Mouse (Mus musculus) forebrain, embryonic 16.5 days (tissue): ENCODE data around the gene Eef1a2. TPM values are rescaled to one million over a fixed set of nuclear protein-coding genes. Genes with fewer than 3 reads are reported as not detected.

Experiments used
- ATAC-seq: fragments of 200-750 bp; cut with Nextera tagmentation; 2 replicates; pipeline ENCODE4 v1.8.0; 2017; ENCODE audit warnings: mild to moderate bottlenecking, moderate library complexity
- H3K27ac ChIP-seq: fragments of 300-500 bp; sonication (generic); 2 replicates; pipeline ENCODE4 v1.5.1; 2014; ENCODE audit warnings: low read length, control low read depth
- H3K27me3 ChIP-seq: fragments of 300-500 bp; sonication (generic); replicated peaks from 2 replicates; pipeline ENCODE4 v1.6.1; 2014; ENCODE audit warnings: low read length; ENCODE audit not compliant: control insufficient read depth, insufficient read depth
- H3K36me3 ChIP-seq: fragments of 300-500 bp; sonication (generic); 2 replicates; pipeline ENCODE4 v1.6.1; 2014; ENCODE audit not compliant: control insufficient read depth, insufficient read depth
- H3K4me1 ChIP-seq: fragments of 300-500 bp; sonication (generic); replicated peaks from 2 replicates; pipeline ENCODE4 v1.6.1; 2014; ENCODE audit warnings: low read length; ENCODE audit not compliant: control insufficient read depth, insufficient read depth
- H3K4me2 ChIP-seq: fragments of 300-500 bp; sonication (generic); 2 replicates; pipeline ENCODE4 v1.6.1; 2014; ENCODE audit warnings: mild to moderate bottlenecking, low read length, control low read depth
- H3K4me3 ChIP-seq: fragments of 300-500 bp; sonication (generic); replicated peaks from 2 replicates; pipeline ENCODE4 v1.5.1; 2014; ENCODE audit warnings: mild to moderate bottlenecking, low read length, control low read depth
- H3K9ac ChIP-seq: fragments of 300-500 bp; sonication (generic); replicated peaks from 2 replicates; pipeline ENCODE4 v1.6.1; 2014; ENCODE audit warnings: low read depth, low read length, control low read depth
- H3K9me3 ChIP-seq: fragments of 300-500 bp; sonication (generic); 2 replicates; pipeline ENCODE4 v1.6.1; 2016; ENCODE audit warnings: low read length; ENCODE audit not compliant: control insufficient read depth
- WGBS: fragments of 180-500 bp; shearing (Covaris S2); extraction: QIAGEN DNeasy Blood & Tissue Kit; methylation state at CpG from one replicate; pipeline ENCODE4 v1.1.7; 2014; 5-methylcytosine and 5-hydroxymethylcytosine counted together
- polyA plus RNA-seq: library from polyadenylated mRNA; unstranded; fragments of >200 nt; fragmentation: Nextera tagmentation; extraction: Ambion mirVana; gene quantifications from 2 replicates; pipeline ENCODE4 v1.2.1, GENCODE M21; 2015

Eef1a2 gene
- polyA plus RNA-seq, 1 experiment from 2014 or later = 5.7 TPM

DNA sequence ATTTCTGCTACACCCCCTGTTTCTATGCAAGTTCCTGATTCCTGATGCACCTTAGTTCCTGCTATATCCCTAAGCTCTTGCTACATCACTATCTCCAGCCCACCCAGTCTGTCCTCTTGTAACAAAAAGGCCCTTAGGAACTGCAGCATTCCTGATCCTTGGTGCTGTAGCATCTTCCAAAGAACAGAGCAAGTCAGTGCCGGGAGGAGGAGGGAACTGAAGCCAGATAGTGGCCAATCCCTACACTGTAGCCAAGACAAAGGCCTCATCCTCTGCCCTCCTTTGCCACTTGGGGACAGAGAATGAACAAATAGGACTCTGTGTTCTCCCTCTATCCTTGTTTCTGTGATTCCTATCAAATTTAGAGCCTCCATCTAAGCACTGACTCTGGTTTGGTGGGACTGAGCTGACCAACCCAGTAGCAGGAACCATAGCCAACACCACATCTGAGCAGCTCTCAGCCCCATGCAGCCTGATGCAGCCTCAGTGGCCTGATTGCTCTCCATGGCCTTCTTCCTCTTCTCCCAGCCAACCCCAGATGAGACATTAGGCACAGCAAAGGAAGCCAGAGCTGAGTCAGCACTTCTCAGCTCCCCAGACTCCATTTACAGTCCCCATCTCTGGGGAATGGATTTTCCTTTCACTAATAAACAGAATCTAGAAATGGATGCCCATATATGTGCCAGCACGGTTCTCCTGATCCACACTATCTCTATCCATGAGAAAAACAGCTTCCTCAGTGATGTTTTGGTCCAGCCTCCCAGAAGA is 13.1 kb downstream of the Eef1a2 start:
- Histone ChIP-seq H3K27me3 (peaks cover 4% of the 10 kb centered on the region; the same call in 1 of the 2 replicates), H3K9ac (no peak overlapping the region), H3K9me3 (no peaks in the 10 kb centered on the region), H3K4me2 (no peak overlapping the region), H3K4me3 (no peak overlapping the region), H3K27ac (no peak overlapping the region), H3K4me1 (peaks cover 8% of the 10 kb centered on the region), H3K36me3 (peaks cover 3% of the 10 kb centered on the region; the same call in 1 of the 2 replicates)
- no peak for ATAC-seq
- WGBS = 69% methylated on average over 2 of the region's 2 CpGs

DNA sequence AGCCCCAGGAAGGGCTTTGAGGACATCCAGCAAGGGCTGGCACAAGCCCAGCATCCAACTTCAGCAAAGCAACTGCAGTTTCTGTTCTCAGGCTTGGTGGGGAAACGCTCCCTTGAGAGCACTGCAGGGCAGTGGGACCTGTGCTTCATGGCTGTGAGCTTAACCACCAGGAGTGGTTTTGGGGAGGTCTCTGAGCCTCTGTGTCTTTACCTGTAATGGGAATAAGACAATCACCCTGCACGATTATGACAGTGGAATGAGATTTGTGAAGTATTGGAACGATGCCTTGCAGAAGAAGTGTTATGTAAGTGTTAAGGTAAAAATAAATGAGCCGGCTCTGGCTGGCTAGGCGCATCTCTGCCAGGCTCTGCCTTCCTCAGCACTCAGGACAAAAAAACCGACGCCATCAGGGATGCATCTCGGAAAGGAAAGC is 14.1 kb downstream of the Eef1a2 start:
- Histone ChIP-seq H3K9me3 (no peaks in the 10 kb centered on the region), H3K4me1 (peaks cover 2% of the 10 kb centered on the region), H3K27ac (no peak overlapping the region), H3K36me3 (peaks cover 3% of the 10 kb centered on the region; the same call in 1 of the 2 replicates), H3K4me2 (no peak overlapping the region), H3K9ac (no peak overlapping the region), H3K4me3 (no peak overlapping the region), H3K27me3 (peaks cover 8% of the 10 kb centered on the region; the same call in 1 of the 2 replicates)
- ATAC-seq = no peak
- 68% methylated on average over 8 of the region's 8 CpGs for WGBS

DNA sequence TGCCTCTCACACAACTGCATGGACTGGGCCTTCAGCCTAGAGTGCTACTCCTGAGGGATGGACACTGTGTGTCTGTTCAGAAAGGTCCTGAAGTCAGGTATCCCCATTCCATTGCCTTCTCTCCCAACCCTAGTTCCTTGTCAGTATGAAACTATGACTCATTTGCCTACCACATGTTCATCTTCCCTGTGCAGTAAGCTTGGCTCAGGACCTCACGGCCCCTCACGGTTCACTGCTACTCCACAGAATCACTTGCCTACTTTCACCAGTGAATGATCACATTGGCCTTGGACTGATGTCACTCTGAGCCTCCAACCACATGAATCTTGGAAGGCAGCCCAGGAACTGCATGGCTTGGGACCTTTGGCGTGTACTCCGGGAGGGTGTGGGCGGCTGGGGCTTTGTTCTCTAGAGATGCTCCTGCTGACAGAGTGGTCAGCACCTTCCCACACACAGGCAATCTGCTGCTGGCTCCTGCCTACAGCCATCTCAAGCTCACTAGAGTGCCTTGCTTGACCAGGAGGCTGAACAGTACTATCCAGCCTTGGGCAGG is 17.1 kb downstream of the Eef1a2 start:
- no peaks in the 10 kb centered on the region for H3K9me3 ChIP-seq
- 77% methylated on average over 5 of the region's 5 CpGs for WGBS
- no peak overlapping the region for H3K4me2 ChIP-seq
- H3K4me3 ChIP-seq = no peak overlapping the region
- H3K27me3 ChIP-seq = peaks cover 21% of the 10 kb centered on the region
- ATAC-seq = no peak
- no peaks in the 10 kb centered on the region for H3K36me3 ChIP-seq
- H3K9ac ChIP-seq = no peak overlapping the region
- peaks cover 5% of the 10 kb centered on the region; the same call in 1 of the 2 replicates for H3K4me1 ChIP-seq
- H3K27ac ChIP-seq = no peak overlapping the region

DNA sequence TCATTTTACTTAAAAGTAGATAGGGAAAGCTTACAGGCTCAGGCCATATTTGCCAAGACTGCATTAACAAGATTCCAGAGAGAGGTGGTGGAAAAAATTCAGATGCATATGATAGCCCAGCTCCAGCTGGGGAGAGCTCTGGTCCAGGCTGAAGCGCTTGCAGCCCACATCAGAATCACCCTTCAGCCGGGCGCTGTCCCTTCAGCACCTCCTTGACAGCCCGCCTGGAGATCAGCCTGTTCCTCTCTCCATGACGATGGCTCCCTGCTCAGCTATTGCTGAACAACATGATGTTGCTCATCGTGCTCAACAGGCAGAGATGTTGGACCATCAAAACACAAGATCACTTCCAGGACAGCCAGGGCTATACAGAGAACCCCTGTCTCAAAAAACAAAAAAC is 19.9 kb downstream of the Eef1a2 start:
- H3K9ac ChIP-seq = no peak overlapping the region
- H3K36me3 ChIP-seq = no peaks in the 10 kb centered on the region
- no peaks in the 10 kb centered on the region for H3K9me3 ChIP-seq
- no peak for ATAC-seq
- H3K4me2 ChIP-seq = no peak overlapping the region
- 5% methylated on average over 6 of the region's 6 CpGs for WGBS
- no peak overlapping the region for H3K4me3 ChIP-seq
- peaks cover 16% of the 10 kb centered on the region for H3K4me1 ChIP-seq
- no peak overlapping the region for H3K27ac ChIP-seq
- peaks cover 21% of the 10 kb centered on the region for H3K27me3 ChIP-seq

DNA sequence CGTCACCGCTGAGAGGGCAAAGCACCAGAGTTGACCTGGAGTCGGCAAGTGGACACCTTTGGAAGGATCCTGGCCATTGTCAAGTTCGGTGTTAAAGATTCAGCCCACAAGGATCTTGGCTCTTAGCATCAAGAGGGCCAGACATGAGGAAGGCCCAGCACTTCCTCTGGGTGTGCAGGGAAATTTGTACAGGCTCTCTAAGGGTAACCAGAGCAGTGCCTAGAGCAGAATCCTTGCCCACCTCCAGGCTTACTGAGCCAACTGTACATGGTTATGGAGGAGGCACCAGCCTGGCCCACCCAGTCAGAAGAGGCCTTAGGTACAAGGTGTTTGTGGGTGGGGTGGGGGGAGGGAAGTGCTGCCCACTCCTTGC is 21.4 kb downstream of the Eef1a2 start:
- H3K9ac ChIP-seq = peak overlapping the region; percentile 93
- peak overlapping the region; percentile 69 for H3K4me2 ChIP-seq
- peak overlapping the region; percentile 95 for H3K27ac ChIP-seq
- H3K4me1 ChIP-seq = peaks cover 23% of the 10 kb centered on the region
- H3K9me3 ChIP-seq = no peaks in the 10 kb centered on the region
- H3K27me3 ChIP-seq = peaks cover 21% of the 10 kb centered on the region
- H3K4me3 ChIP-seq = peak overlapping the region; percentile 79
- no peak; the same call in 1 of the 2 replicates for ATAC-seq
- WGBS = 5% methylated on average over 4 of the region's 4 CpGs
- H3K36me3 ChIP-seq = no peaks in the 10 kb centered on the region

DNA sequence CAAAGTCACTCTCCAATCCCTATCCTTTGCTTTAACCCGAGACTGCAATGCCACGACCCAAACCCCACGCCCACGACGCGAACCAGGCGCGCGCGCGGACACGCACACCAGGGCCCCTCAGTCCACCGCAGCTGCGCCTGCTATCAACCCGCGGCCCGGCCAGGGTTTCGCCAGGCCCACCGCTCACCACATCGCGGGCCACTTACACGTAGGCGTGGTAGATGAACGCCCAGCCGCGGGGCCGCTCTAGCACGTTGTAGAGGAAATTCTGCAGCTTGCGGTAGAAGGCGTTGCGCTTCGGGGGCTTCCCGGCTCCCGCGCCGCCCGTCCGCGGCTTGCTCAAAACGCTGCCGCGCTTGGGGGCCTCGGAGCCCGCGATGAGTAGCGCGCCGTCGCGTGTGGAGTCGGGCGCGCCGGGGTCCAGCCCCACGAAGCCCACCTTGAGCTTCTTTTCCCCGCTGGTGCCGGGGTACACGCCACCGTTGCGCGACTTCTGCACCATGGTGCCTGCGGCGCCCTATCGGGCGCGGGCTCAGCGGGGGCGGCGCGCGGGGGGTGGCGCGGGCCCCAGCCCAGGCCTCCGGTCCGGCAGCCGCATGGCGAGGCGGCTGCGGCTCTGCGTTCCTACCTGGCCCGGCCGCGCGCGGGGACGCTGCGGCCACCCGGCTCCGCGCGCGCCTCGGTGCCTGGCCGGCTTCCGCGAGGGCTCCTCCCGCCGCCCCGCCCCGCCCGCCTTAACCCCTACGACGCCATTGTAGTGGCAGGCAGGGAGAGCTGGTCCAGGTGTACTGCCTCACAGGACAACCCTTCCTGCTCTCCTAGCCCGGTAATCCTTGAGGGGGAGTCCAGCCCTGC is 22.0 kb downstream of the Eef1a2 start, which contains the start of gene Kcnq2:
Kcnq2 (minus strand) TSS at position 710 of the 855 bp plus-strand sequence.
- peak within 1 kb of the TSS; percentile 69 for H3K4me2 ChIP-seq
- peak; percentile 61 for ATAC-seq
- H3K27ac ChIP-seq = peak within 1 kb of the TSS; percentile 95
- peaks cover 27% of the 10 kb centered on the region for H3K4me1 ChIP-seq
- WGBS = under 1% methylated on average over 90 of the region's 104 CpGs
- H3K4me3 ChIP-seq = peak within 1 kb of the TSS; percentile 79
- H3K9ac ChIP-seq = peak within 1 kb of the TSS; percentile 93
- no peaks in the 10 kb centered on the region for H3K36me3 ChIP-seq
- H3K27me3 ChIP-seq = peaks cover 21% of the 10 kb centered on the region
- no peaks in the 10 kb centered on the region for H3K9me3 ChIP-seq

DNA sequence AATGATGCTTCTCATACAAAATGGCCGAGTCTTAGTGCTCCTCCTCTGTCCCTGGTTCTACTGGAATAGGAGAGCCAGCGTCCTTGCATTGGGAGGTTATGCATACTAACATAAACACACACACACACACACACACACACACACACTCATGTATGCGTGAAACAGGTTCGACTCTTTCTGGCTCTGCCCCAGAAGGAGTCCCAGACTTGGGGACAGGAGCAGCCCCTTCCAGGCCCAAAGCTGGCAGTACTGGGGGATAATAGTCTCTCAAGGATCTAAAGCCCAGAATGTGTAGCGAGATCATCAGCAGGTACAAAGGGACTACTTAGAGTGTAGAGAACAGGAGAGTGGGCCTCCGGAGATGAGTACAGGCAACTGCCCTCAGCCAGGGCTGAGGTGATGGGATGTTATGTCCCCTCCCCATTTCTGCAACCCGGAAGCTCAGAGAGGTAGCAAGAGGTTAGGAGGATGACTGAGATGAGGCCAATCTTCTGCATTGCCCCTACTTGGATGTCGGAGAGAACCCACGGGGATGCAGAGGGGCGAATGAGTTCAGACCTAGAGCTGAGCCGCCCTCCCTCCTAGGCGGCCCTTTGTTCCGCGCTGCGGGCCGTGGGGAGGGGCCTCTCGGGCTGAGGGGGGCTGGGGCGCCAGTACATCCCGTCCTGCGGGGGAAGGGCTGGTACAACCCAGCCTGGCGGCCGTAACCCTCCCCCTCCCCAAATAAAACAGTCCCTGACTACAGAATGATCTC is 22.8 kb downstream of the Eef1a2 start:
- WGBS = 6% methylated on average over 22 of the region's 22 CpGs
- H3K27me3 ChIP-seq = peaks cover 17% of the 10 kb centered on the region

DNA sequence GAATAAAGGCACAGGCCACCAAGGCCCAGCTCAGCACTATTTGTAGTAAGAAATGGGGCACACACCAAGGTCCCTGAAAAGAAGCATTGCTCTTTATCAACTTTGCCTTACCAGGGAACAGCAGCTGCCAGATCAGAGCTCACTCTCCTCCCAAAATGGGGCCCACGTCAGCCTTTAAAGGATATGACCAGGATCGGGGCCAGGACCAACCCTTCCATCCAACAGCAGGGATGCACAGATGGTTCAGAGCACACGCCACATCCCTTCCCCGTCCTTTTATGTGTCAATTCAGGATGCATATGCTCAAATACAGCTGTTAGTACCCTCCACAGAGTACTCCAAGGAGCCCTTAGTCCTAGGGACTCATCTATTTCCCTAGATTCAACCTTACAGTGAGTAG is 26.6 kb downstream of the Eef1a2 start:
- H3K27ac ChIP-seq = no peak overlapping the region
- no peak for ATAC-seq
- 48% methylated on average over 4 of the region's 4 CpGs for WGBS

More for the DNA sequence above, 22.8 kb downstream of the Eef1a2 start:
- peak overlapping the region; percentile 69 for H3K4me2 ChIP-seq
- no peaks in the 10 kb centered on the region for H3K9me3 ChIP-seq
- peak; percentile 92 for ATAC-seq
- H3K4me1 ChIP-seq = peaks cover 33% of the 10 kb centered on the region
- H3K4me3 ChIP-seq = peak overlapping the region; percentile 79
- H3K36me3 ChIP-seq = no peaks in the 10 kb centered on the region
- peak overlapping the region; percentile 95 for H3K27ac ChIP-seq
- peak overlapping the region; percentile 93 for H3K9ac ChIP-seq

More for the DNA sequence above, 26.6 kb downstream of the Eef1a2 start:
- H3K4me2 ChIP-seq = no peak overlapping the region
- H3K9me3 ChIP-seq = no peaks in the 10 kb centered on the region
- no peaks in the 10 kb centered on the region for H3K36me3 ChIP-seq
- no peak overlapping the region for H3K4me3 ChIP-seq
- H3K9ac ChIP-seq = no peak overlapping the region
- H3K4me1 ChIP-seq = peaks cover 33% of the 10 kb centered on the region
- H3K27me3 ChIP-seq = no peaks in the 10 kb centered on the region
